In genomic region chr13:40729037-40729436, GRCm38 (mm10) we compare ENCODE assay signal across 8 mouse cellular contexts. TPM values are rescaled to one million over a fixed set of nuclear protein-coding genes. Genes with fewer than 3 reads are reported as not detected.
DNase-seq lines count a peak whose midpoint lies in the region; ATAC-seq lines count a peak whose summit lies in the region.

No protein-coding gene starts in this region.

- no peak overlapping the region for H3K27ac ChIP-seq in heart, embryonic 10.5 days
- peak overlapping the region; percentile 81 for H3K27ac ChIP-seq in hindbrain, embryonic 10.5 days
- H3K27ac ChIP-seq in midbrain, embryonic 13.5 days = peak overlapping the region; percentile 90

- ATAC-seq in midbrain, embryonic 13.5 days = no peak

- H3K4me2 ChIP-seq in midbrain, embryonic 13.5 days (replicated peaks) = peak overlapping the region; percentile 58

- H3K9ac ChIP-seq in midbrain, embryonic 13.5 days (replicated peaks) = peak overlapping the region; percentile 71

- H3K4me3 ChIP-seq in heart, embryonic 10.5 days = peak overlapping the region; percentile 62
- H3K4me3 ChIP-seq in hindbrain, embryonic 10.5 days = peak overlapping the region; percentile 60
- peak overlapping the region; percentile 46 for H3K4me3 ChIP-seq in midbrain, embryonic 13.5 days (replicated peaks)

- no peaks in the 10 kb centered on the region for H3K36me3 ChIP-seq in heart, embryonic 10.5 days
- H3K36me3 ChIP-seq in hindbrain, embryonic 10.5 days = no peaks in the 10 kb centered on the region
- H3K36me3 ChIP-seq in midbrain, embryonic 13.5 days = no peaks in the 10 kb centered on the region

- 1% methylated on average over 13 of the region's 13 CpGs for WGBS in heart, embryonic 10.5 days
- WGBS in hindbrain, embryonic 10.5 days = 1% methylated on average over 13 of the region's 13 CpGs
- WGBS in midbrain, embryonic 13.5 days = 1% methylated on average over 13 of the region's 13 CpGs

- intact Hi-C loops in heart, postnatal 14 days (cut with DNase I) = no loop called here

- no peak for DNase-seq in heart, embryonic 10.5 days (ENCODE audit: low spot score)
- DNase-seq in heart, postnatal 14 days = no peak
- peak; percentile 43 for DNase-seq in Muller cell, postnatal 12 days (ENCODE audit: inconsistent ontology term)
- no peak for DNase-seq in hindbrain, embryonic 10.5 days (ENCODE audit: low spot score)
- no peak for DNase-seq in thymus, postnatal 25 days
- DNase-seq in embryo, embryonic 10 days (ENCODE audit: low spot score) = no peak
- no peak for DNase-seq in gastrocnemius, adult 18-20 months (ENCODE audit: low spot score)

- no peaks in the 10 kb centered on the region for H3K9me3 ChIP-seq in heart, embryonic 10.5 days
- no peaks in the 10 kb centered on the region for H3K9me3 ChIP-seq in hindbrain, embryonic 10.5 days
- H3K9me3 ChIP-seq in midbrain, embryonic 13.5 days = no peaks in the 10 kb centered on the region

- H3K27me3 ChIP-seq in heart, embryonic 10.5 days (ENCODE audit: insufficient read depth, poor library complexity, severe bottlenecking) = peaks cover 93% of the 10 kb centered on the region
- peaks cover 96% of the 10 kb centered on the region for H3K27me3 ChIP-seq in hindbrain, embryonic 10.5 days (ENCODE audit: insufficient read depth, poor library complexity, severe bottlenecking)
- H3K27me3 ChIP-seq in midbrain, embryonic 13.5 days = peaks cover 82% of the 10 kb centered on the region

- peaks cover 34% of the 10 kb centered on the region for H3K4me1 ChIP-seq in heart, embryonic 10.5 days
- peaks cover 44% of the 10 kb centered on the region for H3K4me1 ChIP-seq in hindbrain, embryonic 10.5 days (replicated peaks)
- peaks cover 23% of the 10 kb centered on the region for H3K4me1 ChIP-seq in midbrain, embryonic 13.5 days (replicated peaks)

RNA-seq across cellular contexts. Expression of gene Tfap2a, which starts 9.1 kb away (rescaled TPM):
- polyA plus RNA-seq in heart, embryonic 10.5 days (2016; fragmentation: Nextera tagmentation; extraction: Ambion mirVana) = 1.0 and 1.6 TPM in 2 replicates
- total RNA-seq in heart, postnatal 14 days (2021) = under 1 TPM; 0.22 to 0.26 TPM
- 6.7 and 13.8 TPM in 2 replicates for polyA plus RNA-seq in hindbrain, embryonic 10.5 days (2016; fragmentation: Nextera tagmentation; extraction: Ambion mirVana)
- polyA plus RNA-seq in midbrain, embryonic 13.5 days (2015; fragmentation: Nextera tagmentation; extraction: Ambion mirVana) = 8.9 and 9.2 TPM in 2 replicates
- under 1 TPM in 1 of 2 experiments, not detected in 1; 0.07 TPM for total RNA-seq in gastrocnemius, adult 18-20 months (2021)
